Mouse (Mus musculus) midbrain, embryonic 13.5 days (tissue): Measurements from ENCODE around the gene Grb10. TPM values are rescaled to one million over a fixed set of nuclear protein-coding genes. Genes with fewer than 3 reads are reported as not detected.

Experiments used
- ATAC-seq: fragments of 200-750 bp; cut with Nextera tagmentation; 2 replicates; pipeline ENCODE4 v1.8.0; 2017; ENCODE audit warnings: mild to moderate bottlenecking, moderate TSS enrichment, moderate library complexity
- H3K27ac ChIP-seq: fragments of 300-500 bp; sonication (generic); 2 replicates; pipeline ENCODE4 v1.5.1; 2015; ENCODE audit warnings: inconsistent platforms, mild to moderate bottlenecking, moderate library complexity
- H3K27me3 ChIP-seq: fragments of 300-500 bp; sonication (generic); 2 replicates; pipeline ENCODE4 v1.6.1; 2015; ENCODE audit warnings: mild to moderate bottlenecking, inconsistent platforms
- H3K36me3 ChIP-seq: fragments of 300-500 bp; sonication (generic); 2 replicates; pipeline ENCODE4 v1.6.1; 2015; ENCODE audit warnings: mild to moderate bottlenecking, inconsistent platforms
- H3K4me1 ChIP-seq: fragments of 300-500 bp; sonication (generic); replicated peaks from 2 replicates; pipeline ENCODE4 v1.6.1; 2015; ENCODE audit warnings: inconsistent platforms
- H3K4me2 ChIP-seq: fragments of 300-500 bp; sonication (generic); replicated peaks from 2 replicates; pipeline ENCODE4 v1.6.1; 2015; ENCODE audit warnings: moderate library complexity, mild to moderate bottlenecking, inconsistent platforms
- H3K4me3 ChIP-seq: fragments of 300-500 bp; sonication (generic); replicated peaks from 2 replicates; pipeline ENCODE4 v1.5.1; 2015; ENCODE audit warnings: mild to moderate bottlenecking, inconsistent platforms
- H3K9ac ChIP-seq: fragments of 300-500 bp; sonication (generic); replicated peaks from 2 replicates; pipeline ENCODE4 v1.6.1; 2015; ENCODE audit warnings: mild to moderate bottlenecking, inconsistent platforms
- H3K9me3 ChIP-seq: fragments of 300-500 bp; sonication (generic); 2 replicates; pipeline ENCODE4 v1.6.1; 2016; ENCODE audit warnings: mild to moderate bottlenecking, inconsistent platforms
- WGBS: fragments of 180-500 bp; shearing (Covaris S2); methylation state at CpG from one replicate; pipeline ENCODE4 v1.1.7; 2015; 5-methylcytosine and 5-hydroxymethylcytosine counted together
- polyA plus RNA-seq: library from polyadenylated mRNA; unstranded; fragments of >200 nt; fragmentation: Nextera tagmentation; extraction: Ambion mirVana; gene quantifications from 2 replicates; pipeline ENCODE4 v1.2.1, GENCODE M21; 2015

The Grb10 gene
- polyA plus RNA-seq, 1 experiment from 2014 or later = 149 TPM

DNA sequence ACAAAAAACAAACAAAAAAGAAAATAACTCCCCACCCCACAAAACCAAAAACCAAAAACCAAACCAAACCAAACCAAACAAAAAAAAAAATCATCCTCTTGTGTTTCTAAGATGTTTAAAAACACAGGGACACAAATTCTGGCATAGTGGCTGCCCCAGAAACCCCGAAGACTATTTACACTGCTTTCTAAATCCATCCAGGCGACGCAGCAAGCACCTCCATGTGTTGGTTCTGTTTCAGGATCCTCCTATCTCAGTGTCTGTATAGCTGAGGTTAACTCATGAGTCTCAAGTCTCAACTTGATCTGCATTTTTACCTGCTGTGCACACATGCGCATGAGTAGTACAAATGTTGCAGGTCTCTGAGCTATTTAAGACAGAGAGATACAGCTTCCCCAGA lies 1.9 kb upstream of the Grb10 start:
- H3K27me3 ChIP-seq = peaks cover 82% of the 10 kb centered on the region
- WGBS = 91% methylated on average over 4 of the region's 4 CpGs
- no peak for ATAC-seq
- no peak overlapping the region for H3K9ac ChIP-seq
- H3K4me1 ChIP-seq = peaks cover 5% of the 10 kb centered on the region; the same call in 1 of the 2 replicates
- no peak overlapping the region for H3K27ac ChIP-seq
- no peaks in the 10 kb centered on the region for H3K9me3 ChIP-seq
- no peaks in the 10 kb centered on the region for H3K36me3 ChIP-seq
- H3K4me2 ChIP-seq = no peak overlapping the region
- no peak overlapping the region for H3K4me3 ChIP-seq

DNA sequence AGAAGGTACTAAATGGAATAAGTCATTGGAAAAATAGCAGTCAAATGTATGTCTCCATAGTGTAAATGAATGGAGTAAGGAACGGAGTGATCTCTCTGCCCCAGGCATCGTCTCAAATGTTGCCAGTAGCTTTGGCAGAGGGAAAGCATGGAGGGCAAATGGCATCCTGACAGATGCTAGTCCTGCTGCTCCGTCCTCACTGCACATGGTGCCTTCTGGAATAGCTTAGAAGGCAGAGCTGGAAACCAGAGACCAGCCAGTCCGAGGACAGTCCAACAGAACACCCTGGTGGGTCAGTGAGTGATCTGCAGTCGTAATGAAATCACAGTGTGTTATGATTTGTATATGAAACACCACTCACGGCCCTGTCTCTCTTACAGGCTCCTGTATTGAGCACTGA lies 1.3 kb upstream of the Grb10 start:
- Histone ChIP-seq H3K9me3 (no peaks in the 10 kb centered on the region), H3K9ac (no peak overlapping the region), H3K4me1 (peaks cover 7% of the 10 kb centered on the region; the same call in 1 of the 2 replicates), H3K36me3 (no peaks in the 10 kb centered on the region), H3K27ac (no peak overlapping the region), H3K4me2 (no peak overlapping the region), H3K27me3 (peaks cover 89% of the 10 kb centered on the region), H3K4me3 (no peak overlapping the region)
- ATAC-seq = no peak
- 70% methylated on average over 6 of the region's 6 CpGs for WGBS

DNA sequence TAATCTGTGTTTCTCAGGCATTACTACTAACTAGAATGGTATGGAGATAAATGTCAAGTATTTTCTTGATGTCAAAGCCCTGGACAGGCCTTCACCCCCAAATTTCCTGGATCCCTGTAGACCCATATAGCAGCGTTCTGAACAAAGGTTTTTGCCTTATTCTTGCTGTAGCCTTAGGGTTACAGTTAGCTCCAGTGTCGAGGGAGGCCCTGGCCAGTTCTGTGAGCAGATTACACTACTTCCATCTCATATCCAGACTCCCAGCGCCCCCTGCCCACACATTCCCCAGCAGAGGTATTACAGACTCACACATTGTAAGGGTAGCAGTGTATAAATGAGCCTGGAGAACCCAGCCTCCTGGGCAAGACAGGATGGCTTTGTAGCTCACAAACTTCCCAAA lies 615 bp upstream of the Grb10 start:
- WGBS = 20% methylated on average over 3 of the region's 3 CpGs
- Histone ChIP-seq H3K4me2 (no peak overlapping the region), H3K27ac (no peak overlapping the region), H3K4me3 (no peak overlapping the region), H3K27me3 (peaks cover 95% of the 10 kb centered on the region), H3K9ac (no peak overlapping the region), H3K36me3 (no peaks in the 10 kb centered on the region), H3K4me1 (peaks cover 7% of the 10 kb centered on the region; the same call in 1 of the 2 replicates), H3K9me3 (no peaks in the 10 kb centered on the region)
- ATAC-seq = peak; percentile 31

DNA sequence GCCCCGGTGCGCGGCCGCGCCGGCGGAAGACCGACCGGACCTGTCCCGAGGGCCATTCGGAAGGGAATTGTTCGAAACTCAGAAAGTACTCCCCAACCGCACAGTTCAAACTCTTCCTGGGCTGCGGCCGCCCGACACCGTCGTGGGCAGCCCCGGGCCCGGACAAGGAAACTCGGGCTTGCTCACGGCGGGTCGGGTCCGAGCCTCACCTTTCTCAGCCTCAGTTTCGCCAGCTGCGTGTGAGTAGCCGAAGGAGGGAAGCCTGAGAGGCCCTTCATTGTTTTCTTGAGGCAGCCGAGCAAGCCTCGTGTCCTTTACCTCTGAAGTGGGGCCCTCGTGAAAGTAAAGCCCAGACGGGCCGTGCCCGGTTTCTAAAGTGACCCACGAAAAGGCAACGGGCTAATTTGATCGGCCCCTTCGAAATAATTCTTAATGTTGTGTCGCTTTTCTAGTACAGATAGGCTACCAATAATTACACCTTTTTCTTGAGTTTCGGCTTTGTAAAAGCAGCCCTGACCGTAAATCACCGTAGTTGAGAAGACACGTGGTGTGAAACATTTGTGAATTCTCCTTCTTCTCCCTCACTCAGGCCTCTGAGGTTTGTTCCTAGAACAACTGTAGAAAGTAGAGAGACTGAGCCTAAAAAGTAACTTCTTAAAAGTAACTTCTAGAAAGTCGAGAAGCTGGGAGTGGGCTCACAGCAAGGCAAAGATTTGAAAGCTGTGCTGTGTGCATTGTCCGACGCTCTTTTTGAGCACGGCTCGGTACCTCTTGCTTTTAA lies 604 bp downstream of the Grb10 start:
- peaks cover 12% of the 10 kb centered on the region for H3K4me1 ChIP-seq
- peak overlapping the region; percentile 78; the same call in 1 of the 2 replicates for H3K9ac ChIP-seq
- peaks cover 99% of the 10 kb centered on the region for H3K27me3 ChIP-seq
- H3K27ac ChIP-seq = peak overlapping the region; percentile 68
- peak overlapping the region; percentile 59 for H3K4me3 ChIP-seq
- no peak; the same call in none of the 2 replicates for ATAC-seq
- H3K9me3 ChIP-seq = no peaks in the 10 kb centered on the region
- no peaks in the 10 kb centered on the region for H3K36me3 ChIP-seq
- H3K4me2 ChIP-seq = peak overlapping the region; percentile 58
- WGBS = 3% methylated on average over 48 of the region's 48 CpGs

DNA sequence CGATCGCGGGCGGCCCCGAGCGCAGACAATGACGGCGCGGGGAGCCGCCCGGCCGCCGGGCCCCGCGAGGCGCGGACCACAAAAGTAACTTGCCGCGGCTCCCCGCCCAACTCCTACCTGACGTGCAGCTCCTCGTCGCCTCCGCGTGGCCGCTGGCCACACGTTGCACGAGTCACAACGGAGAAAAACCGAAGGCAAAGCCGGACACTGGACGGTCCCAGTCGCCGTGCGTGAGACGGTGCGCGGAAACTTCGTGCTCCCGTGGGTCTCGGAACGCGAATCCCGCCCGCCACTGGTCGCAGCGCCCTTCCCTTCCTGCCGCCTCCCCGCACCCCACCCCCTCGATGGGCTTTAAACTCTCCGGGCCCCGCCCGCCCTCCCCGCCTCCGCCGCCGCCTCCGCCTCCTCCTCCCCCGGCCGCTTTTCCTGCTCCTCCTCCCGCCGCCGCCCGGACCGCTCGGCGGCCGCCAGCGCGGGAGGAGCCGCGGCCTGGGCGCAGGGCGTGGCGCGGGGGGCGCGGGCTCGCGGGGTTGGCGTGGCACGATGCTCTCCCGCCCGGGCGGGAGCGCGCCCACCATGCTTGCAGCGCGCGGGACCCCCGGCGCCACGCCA lies 1.3 kb downstream of the Grb10 start:
- Histone ChIP-seq H3K4me3 (peak overlapping the region; percentile 59), H3K4me2 (peak overlapping the region; percentile 58), H3K9me3 (no peaks in the 10 kb centered on the region), H3K9ac (peak overlapping the region; percentile 78), H3K27me3 (peaks cover 98% of the 10 kb centered on the region), H3K36me3 (no peaks in the 10 kb centered on the region), H3K27ac (peak overlapping the region; percentile 78), H3K4me1 (peaks cover 16% of the 10 kb centered on the region)
- WGBS = under 1% methylated on average over 66 of the region's 93 CpGs
- peak; percentile 62 for ATAC-seq

DNA sequence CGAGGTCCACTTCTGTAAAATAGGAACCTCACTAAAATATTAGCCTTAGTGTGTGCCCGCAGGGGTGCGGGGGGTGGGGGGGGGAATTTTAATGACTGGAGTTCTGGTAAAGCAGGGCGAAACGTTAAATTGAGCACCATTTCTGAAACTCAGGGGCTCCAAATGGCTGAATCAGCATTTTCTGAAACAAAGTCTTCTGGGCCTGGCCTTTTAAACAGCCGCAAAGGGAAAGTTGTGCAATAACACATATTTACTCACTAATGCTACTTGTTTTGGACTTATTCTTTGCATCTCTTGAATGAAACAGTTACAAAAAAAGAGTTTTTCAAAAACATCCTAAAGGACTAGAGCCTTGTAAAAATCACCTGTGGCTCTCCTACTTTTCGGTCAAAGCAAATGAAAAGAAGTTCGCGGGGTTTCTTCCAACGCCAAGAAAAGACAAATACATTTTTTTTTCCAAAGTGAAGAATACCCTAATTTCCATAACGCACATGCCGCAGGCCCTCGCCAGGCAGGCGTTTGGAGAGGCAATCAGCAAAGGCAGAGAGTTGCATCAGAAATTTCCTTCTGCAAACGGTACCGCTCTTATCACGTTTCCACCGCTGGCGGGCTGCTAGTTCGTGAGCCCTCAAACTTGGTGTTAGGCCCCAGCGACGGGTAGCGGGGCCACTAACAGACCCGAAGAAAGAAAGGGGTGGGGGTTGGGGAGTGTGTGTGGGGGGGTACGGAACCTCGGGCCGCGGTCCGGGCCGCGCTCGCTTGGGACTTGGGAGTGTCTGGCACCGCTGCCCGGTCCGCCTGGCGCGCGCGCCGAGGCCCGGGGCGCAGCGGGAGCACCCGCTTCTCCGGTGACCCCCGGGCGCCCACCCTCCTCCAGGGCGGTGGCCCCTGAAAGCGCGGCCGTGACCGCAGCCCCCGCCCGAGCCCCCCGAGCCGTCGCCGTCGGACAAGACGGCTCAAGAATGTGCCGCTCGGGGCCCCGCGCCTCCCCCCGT lies 2.3 kb downstream of the Grb10 start:
- peak; percentile 10 for ATAC-seq
- Histone ChIP-seq H3K36me3 (no peaks in the 10 kb centered on the region), H3K27ac (peak overlapping the region; percentile 78), H3K4me2 (peak overlapping the region; percentile 58), H3K9ac (peak overlapping the region; percentile 78), H3K27me3 (peaks cover 96% of the 10 kb centered on the region), H3K4me1 (peaks cover 16% of the 10 kb centered on the region), H3K4me3 (peak overlapping the region; percentile 59), H3K9me3 (no peaks in the 10 kb centered on the region)
- 2% methylated on average over 51 of the region's 65 CpGs for WGBS

DNA sequence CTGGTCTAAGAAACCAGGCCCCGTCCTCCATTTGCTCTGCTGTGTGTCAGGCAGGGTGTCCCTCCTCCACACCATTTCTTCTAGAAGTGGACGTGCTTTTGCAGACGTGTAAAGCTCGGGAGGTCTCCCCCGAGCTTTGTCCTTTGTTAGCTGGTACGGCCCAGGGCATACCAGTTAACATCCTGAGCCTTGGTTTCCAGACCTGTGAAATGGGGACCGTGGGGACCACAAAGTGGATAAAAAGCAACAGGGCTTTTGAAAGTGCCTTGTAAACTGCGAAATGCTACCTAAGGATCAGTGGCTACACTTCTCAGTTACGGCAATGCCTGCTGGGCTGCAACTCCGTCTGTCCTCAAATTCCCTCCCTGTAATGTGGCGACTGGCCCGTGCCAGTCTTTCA lies 3.2 kb downstream of the Grb10 start:
- Histone ChIP-seq H3K4me2 (peak overlapping the region; percentile 58), H3K9me3 (no peaks in the 10 kb centered on the region), H3K36me3 (no peaks in the 10 kb centered on the region), H3K27ac (peak overlapping the region; percentile 5; the same call in 1 of the 2 replicates), H3K4me1 (peaks cover 16% of the 10 kb centered on the region), H3K27me3 (peaks cover 96% of the 10 kb centered on the region), H3K9ac (peak overlapping the region; percentile 45; the same call in 1 of the 2 replicates), H3K4me3 (peak overlapping the region; percentile 59)
- no peak for ATAC-seq
- WGBS = 6% methylated on average over 12 of the region's 12 CpGs

DNA sequence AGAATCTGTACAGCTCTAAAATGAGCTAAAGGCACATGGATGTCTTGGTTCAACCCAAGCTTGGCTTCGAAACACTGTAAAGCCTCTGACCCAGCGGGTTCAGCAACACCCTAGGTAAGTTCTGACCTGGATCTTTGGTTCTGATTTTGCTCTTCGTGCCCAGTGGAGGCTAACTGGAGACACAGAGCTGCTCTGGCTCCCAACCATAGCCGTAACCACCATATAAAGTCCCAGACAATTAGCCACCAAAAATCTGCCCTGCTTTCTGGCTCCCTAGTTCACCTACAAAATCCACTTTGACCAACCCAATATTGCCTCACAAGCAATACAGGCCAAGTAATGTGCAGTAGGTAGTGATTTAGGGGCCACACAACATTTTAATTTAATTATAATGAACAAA lies 3.7 kb downstream of the Grb10 start:
- Histone ChIP-seq H3K4me2 (peak overlapping the region; percentile 58), H3K9me3 (no peaks in the 10 kb centered on the region), H3K4me1 (peaks cover 16% of the 10 kb centered on the region), H3K9ac (peak overlapping the region; percentile 46), H3K27ac (no peak overlapping the region), H3K36me3 (no peaks in the 10 kb centered on the region), H3K27me3 (peaks cover 96% of the 10 kb centered on the region), H3K4me3 (peak overlapping the region; percentile 59)
- no peak for ATAC-seq
- WGBS = 52% methylated on average over 4 of the region's 4 CpGs

DNA sequence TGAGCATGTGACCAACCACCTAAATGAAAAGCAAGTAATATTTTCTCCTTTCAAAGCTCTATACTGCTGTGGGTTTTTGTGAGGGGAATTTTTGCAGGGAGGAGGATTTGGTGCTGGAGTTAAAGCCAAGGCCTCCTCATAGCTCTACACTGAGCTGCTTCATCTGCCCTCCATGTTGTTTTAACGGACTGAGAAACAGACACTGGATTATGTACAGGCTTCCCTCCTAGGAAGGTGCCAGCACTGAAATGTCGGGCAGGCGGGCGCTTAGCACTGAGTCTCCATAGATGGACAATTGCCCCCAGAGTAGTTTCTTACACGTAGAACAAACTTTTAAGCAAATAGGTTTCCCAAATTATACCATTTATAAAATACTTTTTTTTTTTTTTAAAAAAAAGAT lies 4.1 kb downstream of the Grb10 start:
- Histone ChIP-seq H3K4me2 (peak overlapping the region; percentile 58), H3K36me3 (no peaks in the 10 kb centered on the region), H3K4me1 (peaks cover 16% of the 10 kb centered on the region), H3K4me3 (peak overlapping the region; percentile 59), H3K27me3 (peaks cover 96% of the 10 kb centered on the region), H3K9ac (no peak overlapping the region), H3K9me3 (no peaks in the 10 kb centered on the region), H3K27ac (no peak overlapping the region)
- 21% methylated on average over 5 of the region's 5 CpGs for WGBS
- ATAC-seq = no peak

DNA sequence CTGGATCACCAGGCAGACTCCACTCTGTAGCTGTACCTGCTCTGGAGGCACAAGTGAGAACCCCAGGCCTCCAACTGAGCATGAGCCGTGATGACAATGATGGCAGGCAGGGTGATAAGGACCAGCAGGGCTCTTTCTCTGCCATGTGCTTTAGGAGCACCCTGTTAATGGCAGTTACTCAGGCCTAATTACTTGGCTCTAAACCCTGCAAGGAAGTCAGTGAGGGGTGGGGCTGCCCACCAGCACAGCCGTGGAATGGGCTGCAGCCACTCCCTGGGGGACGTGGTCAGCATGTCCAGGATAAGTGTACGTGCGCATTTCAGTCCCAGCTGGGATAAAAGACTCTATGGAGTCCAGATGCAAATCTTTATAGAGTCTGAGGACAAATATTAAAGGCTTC lies 5.7 kb downstream of the Grb10 start:
- Histone ChIP-seq H3K9ac (no peak overlapping the region), H3K27ac (no peak overlapping the region), H3K36me3 (peaks cover 9% of the 10 kb centered on the region; the same call in 1 of the 2 replicates), H3K4me2 (peak overlapping the region; percentile 33), H3K4me3 (0 out of 2 replicates have a peak overlapping the region, but pooled peaks have one; percentile 5), H3K27me3 (peaks cover 96% of the 10 kb centered on the region), H3K9me3 (peaks cover 9% of the 10 kb centered on the region; the same call in 1 of the 2 replicates), H3K4me1 (peaks cover 16% of the 10 kb centered on the region)
- no peak for ATAC-seq
- 24% methylated on average over 5 of the region's 5 CpGs for WGBS

DNA sequence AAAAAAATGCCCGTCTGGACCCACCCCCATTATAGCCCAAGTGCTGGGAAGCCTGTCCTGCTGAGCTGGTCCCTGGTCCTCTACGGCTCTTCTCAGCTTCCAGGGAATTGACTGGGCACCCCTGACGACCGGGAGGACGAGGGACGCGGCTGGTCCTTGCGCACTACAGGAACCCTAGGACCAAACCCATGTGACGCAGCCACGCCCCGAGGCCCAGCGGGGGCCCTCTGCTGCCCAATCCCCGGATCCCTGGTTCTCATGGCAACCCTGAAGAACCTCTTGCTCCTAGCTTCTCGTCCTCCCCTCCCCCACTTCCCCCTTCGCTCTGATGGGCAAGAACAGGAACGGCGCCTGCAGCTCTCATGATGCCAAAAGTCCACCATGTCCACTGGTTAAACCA lies 11.8 kb downstream of the Grb10 start:
- peak; percentile 59 for ATAC-seq
- 56% methylated on average over 17 of the region's 17 CpGs for WGBS
- Histone ChIP-seq H3K4me2 (peak overlapping the region; percentile 55), H3K9ac (peak overlapping the region; percentile 59), H3K4me1 (no peaks in the 10 kb centered on the region), H3K4me3 (peak overlapping the region; percentile 44), H3K36me3 (peaks cover 31% of the 10 kb centered on the region), H3K9me3 (peaks cover 28% of the 10 kb centered on the region), H3K27ac (peak overlapping the region; percentile 71), H3K27me3 (peaks cover 90% of the 10 kb centered on the region)
